Mouse (Mus musculus): ENCODE measurements around the gene Tgds.
"Not testable (repeated sequence)": the region's sequence is repeated elsewhere in the genome, so short reads cannot be mapped to it uniquely, and the experiment has no call there.

The Tgds gene

GRCm38 (mm10) chr14:118132642-118132977 is at the start of gene Tgds:
Tgds (minus strand) TSS chr14:118132755.
- DNase-seq, result peak; percentile 99 to 100

- peak; percentile 30 to 37 for DNase-seq
Observed at GRCm38 (mm10) chr14:118180711-118181177, 48.2 kb upstream of the Tgds start.

- peak; percentile 30 to 45 for DNase-seq
Observed at GRCm38 (mm10) chr14:118180117-118180557, 47.6 kb upstream of the Tgds start.

GRCm38 (mm10) chr14:118179701-118180100 is 47.1 kb upstream of the Tgds start:
- DNase-seq, result no peak

GRCm38 (mm10) chr14:118179251-118179650 is 46.7 kb upstream of the Tgds start:
- no peak for DNase-seq

GRCm38 (mm10) chr14:118175694-118176085 is 43.1 kb upstream of the Tgds start:
- no peak for DNase-seq

- no peak for DNase-seq
Observed at GRCm38 (mm10) chr14:118175071-118175693, 42.6 kb upstream of the Tgds start.

GRCm38 (mm10) chr14:118173590-118174203 is 41.1 kb upstream of the Tgds start:
- DNase-seq, result no peak

GRCm38 (mm10) chr14:118168776-118169175 is 36.2 kb upstream of the Tgds start:
- DNase-seq, result no peak

- DNase-seq, result no peak
Observed at GRCm38 (mm10) chr14:118162640-118163039, 30.1 kb upstream of the Tgds start.

GRCm38 (mm10) chr14:118161751-118162150 is 29.2 kb upstream of the Tgds start:
- DNase-seq, result no peak

GRCm38 (mm10) chr14:118157146-118157545 is 24.6 kb upstream of the Tgds start:
- peak in 1 of 2 experiments; percentile 53 for DNase-seq

- no peak for DNase-seq
Observed at GRCm38 (mm10) chr14:118156740-118157139, 24.2 kb upstream of the Tgds start.

GRCm38 (mm10) chr14:118156056-118156455 is 23.5 kb upstream of the Tgds start:
- not testable (repeated sequence) for DNase-seq

GRCm38 (mm10) chr14:118152294-118152651 is 19.7 kb upstream of the Tgds start:
- no peak for DNase-seq

GRCm38 (mm10) chr14:118151651-118152293 is 19.2 kb upstream of the Tgds start:
- peak; percentile 12 to 26 for DNase-seq

GRCm38 (mm10) chr14:118150656-118151551 is 18.3 kb upstream of the Tgds start:
- DNase-seq, result no peak

- no peak for DNase-seq
Observed at GRCm38 (mm10) chr14:118148554-118148953, 16.0 kb upstream of the Tgds start.

- no peak for DNase-seq
Observed at GRCm38 (mm10) chr14:118148046-118148445, 15.5 kb upstream of the Tgds start.

- no peak for DNase-seq
Observed at GRCm38 (mm10) chr14:118142283-118142682, 9.7 kb upstream of the Tgds start.

GRCm38 (mm10) chr14:118137487-118137886 is 4.9 kb upstream of the Tgds start:
- DNase-seq, result no peak

- peak; percentile 95 for DNase-seq
Observed at GRCm38 (mm10) chr14:118136744-118137452, 4.3 kb upstream of the Tgds start, which contains the start of gene Gpr180. Gpr180 (plus strand) TSS chr14:118137158.

Measured in kidney, adult 8-10 months (tissue).